Mouse (Mus musculus): ENCODE results near the gene Gbp3.

Gbp3 gene

GRCm38 (mm10) chr3:142590431-142591067 is 30.7 kb downstream of the Gbp3 start:
- DNase-seq: no peak

GRCm38 (mm10) chr3:142594547-142594946 is 34.7 kb downstream of the Gbp3 start, which contains the start of gene Gbp2b:
Gene Gbp2b, plus strand, starts transcription at chr3:142594847.
- no peak for DNase-seq

- no peak for DNase-seq
Measured at GRCm38 (mm10) chr3:142597923-142598322, 38.1 kb downstream of the Gbp3 start.

- DNase-seq: no peak
Measured at GRCm38 (mm10) chr3:142601675-142602074, 41.8 kb downstream of the Gbp3 start.

GRCm38 (mm10) chr3:142618658-142619057 is 58.8 kb downstream of the Gbp3 start:
- DNase-seq: peak in 1 of 2 experiments; percentile 18

GRCm38 (mm10) chr3:142619606-142620005 is 59.8 kb downstream of the Gbp3 start:
- no peak for DNase-seq

- peak; percentile 22 to 34 for DNase-seq
Measured at GRCm38 (mm10) chr3:142620111-142620955, 60.5 kb downstream of the Gbp3 start, which contains the start of gene Gbp2. Gene Gbp2, plus strand, starts transcription at chr3:142620602.

GRCm38 (mm10) chr3:142620956-142621562 is 61.2 kb downstream of the Gbp3 start:
- DNase-seq: no peak

All from thymus, postnatal 36 days (tissue).